Mouse (Mus musculus) Patski (cell line): ENCODE measurements at regions not wholly inside any gene's neighbourhood (a gene's known extent, or its start where the extent isn't known, plus 50 kb on each side); places are given as distances from the start of the nearest gene placed in this dataset.

ENCODE experiments used
- ATAC-seq: fragments of 100-300 bp; one replicate; pipeline ENCODE4 v1.8.0; 2021
- CTCF ChIA-PET: fragments of 350-600 bp; sonication (Branson Sonifier 250); formaldehyde crosslinking; loops from one replicate; lab custom pipeline; 2022; ENCODE audit warnings: inconsistent platforms; lab: Charles Lee
- POLR2A ChIA-PET: fragments of 350-600 bp; sonication (Branson Sonifier 250); formaldehyde crosslinking; loops from one replicate; lab custom pipeline; 2022; ENCODE audit warnings: antibody characterized with exemption, inconsistent platforms; lab: Charles Lee
- DNase-seq: peaks from one replicate; pipeline ENCODE4 v3.0.0-alpha.2; 2011; ENCODE audit warnings: low read depth, low spot score
- H3K27me3 ChIP-seq: fragments of 371-371 bp; one replicate; pipeline ENCODE4 v1.5.1; 2021
- CTCF ChIP-seq: fragments of 100-300 bp; IDR thresholded peaks from one replicate; pipeline ENCODE4 v1.5.1; 2021
- in situ Hi-C: fragments of 300-500 bp; cut with MboI; formaldehyde crosslinking; loops from 3 replicates; pipeline ENCODE4 v1.11.1; 2018; ENCODE audit warnings: low pct_unique_long_range_greater_than_20kb, mixed read lengths

- H3K27me3 ChIP-seq, result peaks cover 8% of the 10 kb centered on the region
- no peak for DNase-seq
- in situ Hi-C loops, result no loop called here
- no peak for TF ChIP-seq CTCF
- CTCF ChIA-PET, result no interaction called here
- no peak for ATAC-seq
- POLR2A ChIA-PET, result no interaction called here
These were observed 2822.8 kb downstream of the Poteg start for GRCm38 (mm10) chr8:30269949-30270910.

GRCm38 (mm10) chr8:30289169-30289568 lies 2841.7 kb downstream of the Poteg start:
- H3K27me3 ChIP-seq, result no peaks in the 10 kb centered on the region
- DNase-seq (no peak), ATAC-seq (no peak)
- ChIA-PET POLR2A (no interaction called here), CTCF (no interaction called here)
- no peak for TF ChIP-seq CTCF
- in situ Hi-C loops, result no loop called here

GRCm38 (mm10) chr8:30331201-30331600 lies 2883.7 kb downstream of the Poteg start:
- ChIA-PET CTCF (interaction anchor here (1.5 kb wide), 1 partner anchor 18 kb away, joined by 3 read pairs; no protein-coding TSS in a partner anchor), POLR2A (no interaction called here)
- H3K27me3 ChIP-seq, result no peaks in the 10 kb centered on the region
- in situ Hi-C loops, result no loop called here
- ATAC-seq (no peak), DNase-seq (no peak)
- no peak for TF ChIP-seq CTCF

GRCm38 (mm10) chr8:30333352-30333751 lies 2885.9 kb downstream of the Poteg start:
- POLR2A ChIA-PET, result no interaction called here
- no peaks in the 10 kb centered on the region for H3K27me3 ChIP-seq
- DNase-seq (no peak), ATAC-seq (no peak)
- in situ Hi-C loops, result no loop called here
- CTCF ChIA-PET, result no interaction called here
- no peak for TF ChIP-seq CTCF

GRCm38 (mm10) chr8:30359464-30359863 lies 2912.0 kb downstream of the Poteg start:
- POLR2A ChIA-PET, result no interaction called here
- in situ Hi-C loops, result no loop called here
- peaks cover 3% of the 10 kb centered on the region for H3K27me3 ChIP-seq
- ATAC-seq, result no peak
- CTCF ChIA-PET, result no interaction called here
- TF ChIP-seq CTCF, result no peak
- no peak for DNase-seq

GRCm38 (mm10) chr8:30365721-30366120 lies 2918.3 kb downstream of the Poteg start:
- ChIA-PET CTCF (interaction anchor here (1.4 kb wide), 1 partner anchor 9 kb away, joined by 4 read pairs; no protein-coding TSS in a partner anchor), POLR2A (no interaction called here)
- in situ Hi-C loops, result no loop called here
- ATAC-seq (no peak), DNase-seq (no peak)
- H3K27me3 ChIP-seq, result peaks cover 3% of the 10 kb centered on the region
- TF ChIP-seq CTCF, result no peak

- in situ Hi-C loops, result no loop called here
- no peak for DNase-seq
These were observed 2944.5 kb downstream of the Poteg start for GRCm38 (mm10) chr8:30391936-30392335.

GRCm38 (mm10) chr8:30439423-30439822 lies 2989.1 kb upstream of the 5930422O12Rik start:
- TF ChIP-seq CTCF, result no peak

More at GRCm38 (mm10) chr8:30391936-30392335, 2944.5 kb downstream of the Poteg start:
- CTCF ChIA-PET, result interaction anchor here (1.0 kb wide), 1 partner anchor 20 kb away, joined by 3 read pairs; no protein-coding TSS in a partner anchor
- POLR2A ChIA-PET, result no interaction called here
- no peak for ATAC-seq
- no peak for TF ChIP-seq CTCF
- H3K27me3 ChIP-seq, result no peaks in the 10 kb centered on the region

GRCm38 (mm10) chr8:30441821-30442220 lies 2986.7 kb upstream of the 5930422O12Rik start:
- no peak for ATAC-seq
- in situ Hi-C loops, result no loop called here
- no peak for DNase-seq
- no peaks in the 10 kb centered on the region for H3K27me3 ChIP-seq
- ChIA-PET POLR2A (no interaction called here), CTCF (no interaction called here)
- no peak for TF ChIP-seq CTCF

More at GRCm38 (mm10) chr8:30439423-30439822, 2989.1 kb upstream of the 5930422O12Rik start:
- ATAC-seq (no peak), DNase-seq (no peak)
- in situ Hi-C loops, result no loop called here
- ChIA-PET POLR2A (no interaction called here), CTCF (no interaction called here)
- H3K27me3 ChIP-seq, result no peaks in the 10 kb centered on the region

GRCm38 (mm10) chr8:30443874-30444273 lies 2984.6 kb upstream of the 5930422O12Rik start:
- no peak for ATAC-seq
- ChIA-PET CTCF (no interaction called here), POLR2A (no interaction called here)
- no peak for DNase-seq
- in situ Hi-C loops, result no loop called here
- no peaks in the 10 kb centered on the region for H3K27me3 ChIP-seq
- no peak for TF ChIP-seq CTCF

GRCm38 (mm10) chr8:30444274-30444673 lies 2984.2 kb upstream of the 5930422O12Rik start:
- POLR2A ChIA-PET, result no interaction called here
- no peak for TF ChIP-seq CTCF
- no peak for ATAC-seq

More at GRCm38 (mm10) chr8:30444274-30444673, 2984.2 kb upstream of the 5930422O12Rik start:
- H3K27me3 ChIP-seq, result no peaks in the 10 kb centered on the region
- DNase-seq, result no peak
- in situ Hi-C loops, result no loop called here
- CTCF ChIA-PET, result no interaction called here
